Mouse (Mus musculus) megakaryocyte-erythroid progenitor cell, adult 5-6 weeks (primary cell): ENCODE data around the gene Fam110a. TPM values are rescaled to one million over a fixed set of nuclear protein-coding genes. Genes with fewer than 3 reads are reported as not detected.
A peak's percentile ranks its signal among the peaks of the same experiment; 100 is the strongest.

Experiments
- ATAC-seq: replicated peaks from 2 replicates; pipeline ENCODE4 v1.8.0; 2016; ENCODE audit warnings: mild to moderate bottlenecking, inconsistent platforms; ENCODE audit not compliant: severe bottlenecking, poor library complexity, low FRiP score, low TSS enrichment
- total RNA-seq, 2 experiments: library from RNA; stranded (forward) in 1 of 2; stranded (reverse) in 1 of 2; fragments of 200-1000, 215-1000 nt in 1 of 2; fragments of >200 nt in 1 of 2; fragmentation: Nextera tagmentation in 1 of 2; gene quantifications; 2 replicates each; pipeline ENCODE4 v1.2.3; 2014 to 2017

Gene Fam110a
- total RNA-seq, 2 experiments from 2014 or later: 1.6 to 9.1 TPM

GRCm38 (mm10) chr2:151948311-151948710 is 31.7 kb downstream of the Fam110a start:
- no peak for ATAC-seq

- ATAC-seq: no peak
These were observed 32.4 kb downstream of the Fam110a start for GRCm38 (mm10) chr2:151947617-151948016.

GRCm38 (mm10) chr2:151944106-151944505 is 35.9 kb downstream of the Fam110a start:
- no peak for ATAC-seq

- no peak for ATAC-seq
These were observed 38.8 kb downstream of the Fam110a start for GRCm38 (mm10) chr2:151941269-151941668.

- no peak for ATAC-seq
These were observed 40.2 kb downstream of the Fam110a start for GRCm38 (mm10) chr2:151939651-151940420.

- no peak for ATAC-seq
These were observed 41.2 kb downstream of the Fam110a start for GRCm38 (mm10) chr2:151938780-151939200.

- no peak for ATAC-seq
These were observed 42.1 kb downstream of the Fam110a start for GRCm38 (mm10) chr2:151937893-151938292.

- ATAC-seq: peak; percentile 84
These were observed 49.5 kb downstream of the Fam110a start for GRCm38 (mm10) chr2:151930389-151931074.

- no peak for ATAC-seq
These were observed 52.9 kb downstream of the Fam110a start for GRCm38 (mm10) chr2:151927103-151927502.

- ATAC-seq: no peak
These were observed 54.3 kb downstream of the Fam110a start for GRCm38 (mm10) chr2:151925715-151926114.

GRCm38 (mm10) chr2:151924276-151924675 is 55.7 kb downstream of the Fam110a start:
- ATAC-seq: no peak

- ATAC-seq: no peak
These were observed 58.4 kb downstream of the Fam110a start for GRCm38 (mm10) chr2:151921596-151921995.

- ATAC-seq: no peak
These were observed 59.0 kb downstream of the Fam110a start for GRCm38 (mm10) chr2:151921068-151921467.

Other genes with a start within 250 kb of the Fam110a start
- 72.4 and 109 TPM in 2 replicates for gene Psmf1, start 236.0 kb downstream of the Fam110a start, total RNA-seq (2014; fragmentation: Nextera tagmentation)
- 11.8 and 30.9 TPM in 2 replicates for gene Psmf1, start 236.0 kb downstream of the Fam110a start, total RNA-seq (2017)
- gene Rspo4, start 137.3 kb downstream of the Fam110a start, total RNA-seq (2014; fragmentation: Nextera tagmentation): not detected in 2 replicates
- gene Rspo4, start 137.3 kb downstream of the Fam110a start, total RNA-seq (2017): not detected in 2 replicates
- not detected in 2 replicates for gene Angpt4, start 69.0 kb downstream of the Fam110a start, total RNA-seq (2014; fragmentation: Nextera tagmentation)
- not detected in 2 replicates for gene Angpt4, start 69.0 kb downstream of the Fam110a start, total RNA-seq (2017)
- 0.42 and 1.4 TPM in 2 replicates for gene Slc52a3, start 16.3 kb upstream of the Fam110a start, total RNA-seq (2014; fragmentation: Nextera tagmentation)
- gene Slc52a3, start 16.3 kb upstream of the Fam110a start, total RNA-seq (2017): 0.34 and 0.80 TPM in 2 replicates
- gene Scrt2, start 101.3 kb upstream of the Fam110a start, total RNA-seq (2014; fragmentation: Nextera tagmentation): not detected in 2 replicates
- not detected in 2 replicates for gene Scrt2, start 101.3 kb upstream of the Fam110a start, total RNA-seq (2017)
- 2.2 and 2.6 TPM in 2 replicates for gene Srxn1, start 125.3 kb upstream of the Fam110a start, total RNA-seq (2014; fragmentation: Nextera tagmentation)
- gene Srxn1, start 125.3 kb upstream of the Fam110a start, total RNA-seq (2017): 5.8 and 14.0 TPM in 2 replicates
- 1.0 TPM in 1 of 2 replicates, not detected in the other for gene Tcf15, start 163.3 kb upstream of the Fam110a start, total RNA-seq (2014; fragmentation: Nextera tagmentation)
- 2.1 and 4.3 TPM in 2 replicates for gene Tcf15, start 163.3 kb upstream of the Fam110a start, total RNA-seq (2017)
- 109 and 165 TPM in 2 replicates for gene Csnk2a1, start 246.6 kb upstream of the Fam110a start, total RNA-seq (2014; fragmentation: Nextera tagmentation)
- gene Csnk2a1, start 246.6 kb upstream of the Fam110a start, total RNA-seq (2017): 158 and 161 TPM in 2 replicates